Mouse (Mus musculus): ENCODE data around the gene Tmem234. TPM values are rescaled to one million over a fixed set of nuclear protein-coding genes. Genes with fewer than 3 reads are reported as not detected.
A peak's percentile ranks its signal among the peaks of the same experiment; 100 is the strongest.
"Not testable (repeated sequence)": the region's sequence is repeated elsewhere in the genome, so short reads cannot be mapped to it uniquely, and the experiment has no call there.

The Tmem234 gene
- 184 and 200 TPM in 2 replicates for polyA plus RNA-seq (2016; fragmentation: Nextera tagmentation; extraction: Ambion mirVana)

DNA sequence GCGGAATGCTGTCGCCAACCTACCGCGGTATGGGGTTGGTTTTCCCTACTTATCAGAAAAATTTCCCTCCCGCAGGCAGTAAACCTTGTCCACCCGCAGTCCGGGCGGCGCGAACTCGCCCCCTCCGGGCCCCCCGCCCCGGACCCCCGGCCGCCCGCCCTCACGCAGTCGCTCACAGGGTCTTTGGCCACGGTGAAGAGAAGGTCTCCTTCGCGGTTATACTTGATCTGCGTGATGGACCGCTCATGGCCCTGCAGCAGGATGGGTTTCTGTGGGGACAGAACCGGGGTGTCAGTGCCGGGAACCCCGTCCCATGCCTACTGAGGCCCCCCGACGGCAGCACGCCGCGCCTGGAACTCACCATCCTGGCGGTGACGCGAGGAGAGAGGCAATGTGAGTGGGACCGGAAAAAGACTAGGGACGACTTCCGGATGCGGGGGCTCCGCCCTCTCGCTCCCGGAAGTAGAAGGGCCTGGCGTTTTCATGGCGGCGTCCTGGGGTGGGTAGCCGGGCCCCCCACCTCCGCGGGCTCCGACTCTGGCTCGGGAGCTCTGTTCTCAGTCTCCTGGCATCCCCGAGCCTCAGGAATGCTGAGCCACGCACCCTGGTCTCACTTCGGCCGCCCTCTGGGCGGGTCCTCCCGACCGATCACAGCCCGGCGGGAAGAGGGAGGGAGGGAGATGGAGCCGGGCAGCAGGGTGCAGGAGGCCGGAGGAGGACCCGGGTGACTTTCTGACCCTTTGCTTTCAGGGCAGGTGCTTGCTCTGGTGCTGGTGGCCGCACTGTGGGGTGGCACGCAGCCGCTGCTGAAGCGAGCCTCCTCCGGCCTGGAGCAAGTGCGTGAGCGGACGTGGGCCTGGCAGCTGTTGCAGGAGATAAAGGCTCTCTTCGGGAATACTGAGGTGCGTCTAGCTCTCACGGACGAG, at the start of gene Tmem234, which contains the start of gene Eif3i:
Gene Tmem234 (plus strand): TSS at position 436 of the 926 bp plus-strand sequence.
Gene Eif3i (minus strand): TSS at position 416 of the 926 bp plus-strand sequence.
- Histone ChIP-seq H3K36me3 (peaks cover 62% of the 10 kb centered on the region), H3K4me3 (peak within 1 kb of the TSS; percentile 93), H3K27ac (peak within 1 kb of the TSS; percentile 96), H3K9me3 (no peaks in the 10 kb centered on the region), H3K4me1 (peaks cover 34% of the 10 kb centered on the region), H3K27me3 (ENCODE audit: insufficient read depth, poor library complexity, severe bottlenecking) (no peaks in the 10 kb centered on the region)
- WGBS = under 1% methylated on average over 71 of the region's 74 CpGs
- peak; percentile 94 for DNase-seq (ENCODE audit: low spot score)

DNA sequence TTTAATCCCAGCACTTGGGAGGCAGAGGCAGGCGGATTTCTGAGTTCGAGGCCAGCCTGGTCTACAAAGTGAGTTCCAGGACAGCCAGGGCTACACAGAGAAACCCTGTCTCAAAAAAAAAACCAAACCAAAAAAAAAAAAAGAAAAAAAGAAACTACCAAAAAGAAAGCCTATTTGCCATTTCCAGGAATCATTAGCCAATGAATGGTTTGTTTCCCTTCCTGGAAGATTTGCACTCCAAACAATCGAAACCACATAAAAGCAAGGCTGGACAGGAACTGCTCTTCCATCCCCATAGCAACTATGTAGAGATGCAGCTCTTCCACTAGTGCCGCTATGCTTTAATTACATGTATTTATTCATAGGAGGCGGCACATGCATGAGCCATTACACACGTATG, 46.0 kb upstream of the Tmem234 start:
- Histone ChIP-seq H3K27me3 (ENCODE audit: insufficient read depth, poor library complexity, severe bottlenecking) (peaks cover 30% of the 10 kb centered on the region; the same call in 1 of the 2 replicates), H3K4me1 (peaks cover 32% of the 10 kb centered on the region)
- not testable (repeated sequence) for H3K9me3 ChIP-seq; H3K36me3 ChIP-seq; H3K4me3 ChIP-seq; DNase-seq (ENCODE audit: low spot score); H3K27ac ChIP-seq
- 85% methylated on average over 6 of the region's 6 CpGs for WGBS

DNA sequence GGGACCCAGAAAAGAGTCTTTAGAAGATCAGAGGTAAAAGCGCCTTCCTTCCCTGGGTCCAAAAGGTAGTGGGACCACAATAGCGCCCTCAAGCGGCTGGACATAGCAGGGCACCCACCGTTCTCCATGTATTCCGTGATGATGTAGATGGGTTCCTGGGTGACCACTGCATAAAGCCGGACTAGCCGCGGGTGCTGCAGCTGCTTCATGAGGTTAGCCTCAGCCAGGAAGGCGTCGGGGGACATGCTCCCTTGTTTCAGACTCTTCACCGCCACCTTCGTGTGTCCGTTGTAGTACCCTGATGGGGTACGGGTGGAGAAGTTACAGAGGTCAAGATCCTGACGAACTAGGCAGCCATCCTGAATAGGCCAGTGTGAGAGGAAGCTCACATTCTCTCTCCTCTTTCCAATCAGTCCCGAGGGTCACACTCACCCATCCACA, 45.0 kb upstream of the Tmem234 start:
- peaks cover 25% of the 10 kb centered on the region for H3K4me1 ChIP-seq
- DNase-seq (ENCODE audit: low spot score) = no peak
- no peaks in the 10 kb centered on the region for H3K9me3 ChIP-seq
- peak overlapping the region; percentile 61 for H3K4me3 ChIP-seq
- 5% methylated on average over 16 of the region's 16 CpGs for WGBS
- H3K27me3 ChIP-seq (ENCODE audit: insufficient read depth, poor library complexity, severe bottlenecking) = peaks cover 30% of the 10 kb centered on the region; the same call in 1 of the 2 replicates
- peak overlapping the region; percentile 78 for H3K27ac ChIP-seq
- no peaks in the 10 kb centered on the region for H3K36me3 ChIP-seq

GRCm38 (mm10) chr4:129555862-129556531, 44.5 kb upstream of the Tmem234 start:
- Histone ChIP-seq H3K9me3 (no peaks in the 10 kb centered on the region), H3K27ac (peak overlapping the region; percentile 78), H3K4me1 (peaks cover 24% of the 10 kb centered on the region), H3K4me3 (peak overlapping the region; percentile 61), H3K27me3 (ENCODE audit: insufficient read depth, poor library complexity, severe bottlenecking) (peaks cover 30% of the 10 kb centered on the region; the same call in 1 of the 2 replicates), H3K36me3 (no peaks in the 10 kb centered on the region)
- 1% methylated on average over 24 of the region's 24 CpGs for WGBS
- peak; percentile 78 for DNase-seq (ENCODE audit: low spot score)

- H3K27me3 ChIP-seq (ENCODE audit: insufficient read depth, poor library complexity, severe bottlenecking) = peaks cover 30% of the 10 kb centered on the region; the same call in 1 of the 2 replicates
- H3K27ac ChIP-seq = peak overlapping the region; percentile 78
- DNase-seq (ENCODE audit: low spot score) = peak; percentile 96
- no peaks in the 10 kb centered on the region for H3K36me3 ChIP-seq
- H3K4me1 ChIP-seq = peaks cover 24% of the 10 kb centered on the region
- WGBS = 7% methylated on average over 33 of the region's 33 CpGs
- H3K4me3 ChIP-seq = peak overlapping the region; percentile 61
- H3K9me3 ChIP-seq = no peaks in the 10 kb centered on the region
These were observed 43.8 kb upstream of the Tmem234 start for GRCm38 (mm10) chr4:129556532-129557223.

- WGBS = 58% methylated on average over 9 of the region's 9 CpGs
- Histone ChIP-seq H3K27ac (peak overlapping the region; percentile 78), H3K9me3 (no peaks in the 10 kb centered on the region)
These were observed 43.1 kb upstream of the Tmem234 start for GRCm38 (mm10) chr4:129557256-129557808.

DNA sequence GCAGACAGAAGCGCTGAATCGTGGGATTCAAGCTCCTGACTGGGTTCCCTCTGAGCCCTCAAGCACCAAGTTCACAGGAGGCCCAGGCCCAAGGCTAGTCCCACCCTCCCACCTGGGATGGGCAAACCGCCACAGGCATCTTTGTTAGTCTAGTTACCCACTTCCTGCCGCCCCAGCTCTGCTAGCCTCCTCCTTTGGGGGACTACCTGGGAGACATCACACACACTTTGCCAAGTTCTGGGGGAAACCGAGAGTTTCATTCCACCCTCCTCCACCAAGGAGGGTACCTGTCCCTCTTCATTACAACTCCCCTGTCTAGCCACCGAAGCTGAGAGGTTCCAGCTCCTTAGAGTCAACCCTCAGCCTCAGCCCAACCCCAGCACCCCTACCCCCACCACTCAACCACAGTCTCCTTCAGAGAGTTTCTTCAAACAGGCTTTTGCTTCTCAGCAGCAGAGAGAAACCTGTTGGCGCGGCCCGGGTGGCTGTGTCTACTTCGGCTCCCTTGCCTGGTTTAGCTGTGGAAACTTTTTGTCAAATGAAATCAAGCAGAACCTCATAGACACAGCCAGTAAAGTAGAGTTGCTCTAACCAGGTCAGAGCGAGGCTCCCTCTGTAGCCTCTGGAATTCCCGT, 42.0 kb upstream of the Tmem234 start:
- Histone ChIP-seq H3K4me1 (peaks cover 24% of the 10 kb centered on the region), H3K36me3 (no peaks in the 10 kb centered on the region), H3K9me3 (no peaks in the 10 kb centered on the region), H3K4me3 (no peak overlapping the region), H3K27me3 (ENCODE audit: insufficient read depth, poor library complexity, severe bottlenecking) (0 out of 2 replicates have a peak, but pooled peaks cover 19% of the 10 kb centered on the region), H3K27ac (no peak overlapping the region)
- WGBS = 79% methylated on average over 12 of the region's 12 CpGs
- DNase-seq (ENCODE audit: low spot score) = no peak

More at GRCm38 (mm10) chr4:129557256-129557808, 43.1 kb upstream of the Tmem234 start:
- H3K4me3 ChIP-seq = peak overlapping the region; percentile 61
- no peaks in the 10 kb centered on the region for H3K36me3 ChIP-seq
- no peak for DNase-seq (ENCODE audit: low spot score)
- peaks cover 24% of the 10 kb centered on the region for H3K4me1 ChIP-seq
- H3K27me3 ChIP-seq (ENCODE audit: insufficient read depth, poor library complexity, severe bottlenecking) = peaks cover 30% of the 10 kb centered on the region; the same call in 1 of the 2 replicates

GRCm38 (mm10) chr4:129561184-129561583, 39.3 kb upstream of the Tmem234 start:
- no peak for DNase-seq (ENCODE audit: low spot score)
- Histone ChIP-seq H3K4me3 (no peak overlapping the region), H3K27me3 (ENCODE audit: insufficient read depth, poor library complexity, severe bottlenecking) (0 out of 2 replicates have a peak, but pooled peaks cover 6% of the 10 kb centered on the region), H3K27ac (no peak overlapping the region), H3K9me3 (no peaks in the 10 kb centered on the region), H3K36me3 (no peaks in the 10 kb centered on the region), H3K4me1 (peaks cover 14% of the 10 kb centered on the region)
- WGBS = 73% methylated on average over 5 of the region's 5 CpGs

DNA sequence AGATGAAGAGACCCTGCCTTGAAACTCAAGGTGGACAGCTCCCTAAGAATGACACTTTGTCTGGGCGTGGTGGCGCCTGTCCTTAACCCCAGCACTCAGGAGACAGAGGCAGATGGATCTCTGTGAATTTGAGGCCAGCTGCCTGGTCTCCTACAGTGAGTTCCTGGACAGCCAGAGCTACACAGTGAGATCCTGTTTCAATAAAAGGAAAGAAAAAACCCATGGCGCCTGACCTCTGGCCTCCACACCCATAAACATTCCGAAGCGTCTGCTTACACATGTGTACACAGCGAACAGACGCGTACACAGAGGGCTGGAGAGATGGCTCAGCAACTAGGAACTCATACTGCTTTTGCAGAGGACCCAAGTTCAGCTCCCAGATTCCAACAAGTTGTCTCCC, 36.8 kb upstream of the Tmem234 start:
- Histone ChIP-seq H3K27ac (no peak overlapping the region), H3K36me3 (no peaks in the 10 kb centered on the region)
- DNase-seq (ENCODE audit: low spot score) = no peak

GRCm38 (mm10) chr4:129565139-129565538, 35.3 kb upstream of the Tmem234 start:
- no peak overlapping the region for H3K27ac ChIP-seq
- H3K4me1 ChIP-seq = no peaks in the 10 kb centered on the region
- H3K27me3 ChIP-seq (ENCODE audit: insufficient read depth, poor library complexity, severe bottlenecking) = no peaks in the 10 kb centered on the region
- no peak for DNase-seq (ENCODE audit: low spot score)
- H3K36me3 ChIP-seq = no peaks in the 10 kb centered on the region
- no peak overlapping the region for H3K4me3 ChIP-seq
- 82% methylated on average over 6 of the region's 6 CpGs for WGBS
- H3K9me3 ChIP-seq = no peaks in the 10 kb centered on the region

More for the DNA sequence above, 36.8 kb upstream of the Tmem234 start:
- Histone ChIP-seq H3K4me1 (no peaks in the 10 kb centered on the region), H3K9me3 (no peaks in the 10 kb centered on the region), H3K4me3 (no peak overlapping the region), H3K27me3 (ENCODE audit: insufficient read depth, poor library complexity, severe bottlenecking) (no peaks in the 10 kb centered on the region)
- WGBS = 73% methylated on average over 8 of the region's 8 CpGs

- Histone ChIP-seq H3K27ac (no peak overlapping the region), H3K9me3 (no peaks in the 10 kb centered on the region), H3K4me3 (no peak overlapping the region), H3K4me1 (peaks cover 8% of the 10 kb centered on the region; the same call in 1 of the 2 replicates), H3K36me3 (no peaks in the 10 kb centered on the region), H3K27me3 (ENCODE audit: insufficient read depth, poor library complexity, severe bottlenecking) (no peaks in the 10 kb centered on the region)
- DNase-seq (ENCODE audit: low spot score) = no peak
- 87% methylated on average over 7 of the region's 7 CpGs for WGBS
These were observed 32.1 kb upstream of the Tmem234 start for GRCm38 (mm10) chr4:129568366-129568765.

DNA sequence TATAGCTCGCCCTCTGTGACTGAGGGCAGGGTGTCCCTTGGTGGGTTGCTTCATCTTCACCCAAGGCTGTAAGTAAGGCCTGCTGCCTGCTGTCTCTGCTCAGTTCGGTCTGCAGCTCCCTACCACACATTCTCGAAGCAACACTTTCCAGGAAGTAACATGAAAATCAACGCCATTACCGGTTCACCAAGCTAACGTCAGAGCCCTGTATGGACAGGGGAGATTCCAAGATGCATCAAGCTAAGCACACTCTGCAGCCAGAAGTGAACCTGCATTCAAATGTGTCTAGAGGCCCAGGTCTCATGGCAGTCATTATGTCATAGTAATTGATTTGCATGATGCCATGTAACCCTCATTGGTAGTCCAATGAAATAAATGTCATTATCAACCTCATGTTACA, 30.4 kb upstream of the Tmem234 start:
- no peaks in the 10 kb centered on the region for H3K27me3 ChIP-seq (ENCODE audit: insufficient read depth, poor library complexity, severe bottlenecking)
- WGBS = 79% methylated on average over 6 of the region's 6 CpGs
- no peak for DNase-seq (ENCODE audit: low spot score)

More for the DNA sequence above, 30.4 kb upstream of the Tmem234 start:
- Histone ChIP-seq H3K27ac (no peak overlapping the region), H3K36me3 (no peaks in the 10 kb centered on the region), H3K4me3 (no peak overlapping the region), H3K4me1 (peaks cover 11% of the 10 kb centered on the region), H3K9me3 (no peaks in the 10 kb centered on the region)
